Mouse (Mus musculus) adrenal gland (tissue): Measurements from ENCODE around the gene Spry2.

Experiments used
- intact Hi-C: fragments of 180-260 bp; cut with DNase I; formaldehyde crosslinking; loops from one replicate; pipeline ENCODE4 v1.15.1; 2025
- long read RNA-seq, 2 experiments: library from polyadenylated mRNA; unstranded; transcript quantifications; one replicate each; pipeline ENCODE4 v2.0.0; 2020; ENCODE audit warnings: borderline replicate concordance in 1 of 2; ENCODE audit not compliant: insufficient replicate concordance in 1 of 2

The Spry2 gene
- long read RNA-seq, experiment 1, partial matches to known transcripts, result 0 of 14 reads
- long read RNA-seq, experiment 1, other reads (novel, unspliced or antisense), result 14 of 14 reads
- long read RNA-seq, experiment 2, partial matches to known transcripts, result 0 of 4 reads
- long read RNA-seq, experiment 2, other reads (novel, unspliced or antisense), result 4 of 4 reads

DNA sequence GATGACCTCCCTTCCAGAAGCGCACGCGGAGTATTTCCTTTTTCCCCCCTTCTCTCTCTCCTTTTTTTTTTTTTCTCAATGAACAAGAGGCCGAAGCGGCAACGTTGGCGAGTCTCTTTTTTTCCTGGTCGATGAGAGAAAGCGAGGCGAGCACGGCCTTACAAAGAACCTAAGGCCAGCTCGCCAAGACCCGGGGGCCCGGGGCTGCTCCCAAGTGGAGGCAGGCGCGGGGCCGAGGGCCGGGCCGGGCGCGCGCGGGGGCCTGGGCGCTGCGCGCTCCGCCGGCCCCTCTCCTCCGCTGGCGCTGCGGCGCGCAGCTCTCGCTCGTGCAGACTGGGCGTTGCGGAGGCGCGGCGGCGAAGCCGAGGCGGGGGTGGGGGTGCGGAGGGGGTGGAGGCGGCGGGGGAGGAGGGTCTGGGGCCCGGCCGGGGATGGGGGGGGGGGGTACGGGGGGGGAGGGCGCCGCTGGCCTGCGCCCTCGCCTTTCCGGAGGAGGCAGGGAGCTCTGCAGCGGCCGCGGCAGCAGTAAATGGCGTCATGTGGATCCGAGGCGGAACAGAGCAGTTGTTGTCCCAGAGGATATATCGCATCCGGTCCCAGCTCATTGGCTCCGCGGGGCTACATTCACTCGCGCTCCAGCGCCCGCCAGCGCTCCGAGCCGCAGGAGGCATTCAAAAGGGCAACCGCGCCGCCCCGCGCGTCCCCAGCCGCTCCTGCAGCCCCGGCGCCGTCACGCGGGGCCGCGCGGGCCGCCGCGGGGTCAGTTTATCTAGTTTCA lies at the start of gene Spry2:
TSS of gene Spry2 (minus strand) at position 29 of the 778 bp plus-strand sequence.
- intact Hi-C loops, result loop anchor here (1.0 to 10.0 kb wide), 3 partner anchors 156 to 342 kb away; no protein-coding TSS in a partner anchor

DNA sequence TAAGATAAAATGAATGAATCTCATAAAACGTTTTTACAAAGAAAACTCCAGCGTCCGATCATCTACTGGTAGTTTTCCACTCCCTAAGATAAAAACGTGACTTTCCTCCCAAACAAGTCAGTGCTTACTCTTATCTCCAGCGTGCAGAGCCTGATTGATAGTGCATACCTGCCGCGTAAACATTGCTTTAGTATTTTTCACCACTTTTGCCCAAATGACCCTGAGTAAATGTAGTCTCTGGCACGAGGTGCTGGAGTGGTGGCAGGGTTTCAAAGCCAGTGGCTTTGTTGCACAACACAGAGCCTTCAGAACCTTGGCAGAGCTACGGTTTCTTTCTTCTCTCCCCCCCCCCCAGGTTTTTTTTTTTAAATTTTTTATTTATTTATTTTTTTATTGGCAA lies 44.7 kb upstream of the Spry2 start:
- intact Hi-C loops, result no loop called here

DNA sequence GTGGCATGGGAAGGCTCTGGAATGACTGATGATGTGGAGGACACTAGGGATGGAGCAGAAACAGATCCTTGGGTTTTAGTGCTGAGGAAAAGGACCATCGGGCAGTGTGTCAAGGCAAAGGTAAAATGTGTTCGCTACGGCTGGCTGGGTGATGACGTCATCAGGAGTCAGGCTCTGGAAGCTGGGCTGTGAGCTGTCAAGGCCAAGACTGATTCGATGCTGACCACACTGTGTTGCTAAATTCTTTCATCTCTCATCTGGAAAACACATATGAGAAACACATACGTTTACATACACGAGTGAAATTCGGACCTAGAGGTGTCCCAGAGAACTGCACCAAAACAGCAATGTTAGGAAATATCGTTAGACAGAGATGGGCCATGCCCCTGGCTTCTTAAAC lies 30.1 kb upstream of the Spry2 start:
- intact Hi-C loops, result no loop called here

DNA sequence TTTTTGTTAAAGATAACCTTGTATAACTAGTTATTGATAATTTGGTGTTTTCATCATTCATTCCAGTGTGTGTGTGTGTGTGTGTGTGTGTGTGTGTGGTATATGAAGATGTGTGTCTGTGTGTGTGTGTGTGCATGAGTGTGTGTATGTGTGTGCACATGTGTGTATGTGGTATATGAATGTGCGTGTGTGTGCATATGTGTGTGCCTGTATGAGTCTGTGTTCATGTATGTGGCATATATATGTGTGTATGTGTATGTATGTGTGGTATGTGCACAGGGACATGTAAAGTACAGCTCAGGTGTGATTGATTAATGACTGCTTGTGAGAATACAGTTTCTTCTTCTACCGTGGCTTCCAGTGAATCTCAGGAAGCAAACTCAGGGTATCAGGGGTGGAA lies 28.7 kb upstream of the Spry2 start:
- intact Hi-C loops, result no loop called here

DNA sequence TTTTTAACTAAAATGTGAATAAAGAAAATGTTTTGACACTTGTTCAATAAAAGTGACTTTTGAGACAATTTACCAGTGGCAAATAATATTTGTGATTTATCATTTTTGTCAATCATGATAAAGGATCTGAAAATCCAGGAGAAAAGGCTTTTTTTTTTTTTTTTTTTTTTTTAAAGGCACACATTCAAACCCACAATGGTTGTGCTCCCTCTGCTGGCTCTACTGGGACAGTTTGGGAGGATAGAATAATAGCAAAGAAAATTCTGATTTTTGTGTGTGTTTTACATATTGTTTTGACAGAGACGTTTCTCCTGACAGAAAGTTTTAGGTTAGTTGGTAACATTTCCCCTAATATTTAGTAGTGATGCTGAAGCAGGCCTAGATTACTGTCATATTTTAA lies 28.1 kb upstream of the Spry2 start:
- intact Hi-C loops, result no loop called here

DNA sequence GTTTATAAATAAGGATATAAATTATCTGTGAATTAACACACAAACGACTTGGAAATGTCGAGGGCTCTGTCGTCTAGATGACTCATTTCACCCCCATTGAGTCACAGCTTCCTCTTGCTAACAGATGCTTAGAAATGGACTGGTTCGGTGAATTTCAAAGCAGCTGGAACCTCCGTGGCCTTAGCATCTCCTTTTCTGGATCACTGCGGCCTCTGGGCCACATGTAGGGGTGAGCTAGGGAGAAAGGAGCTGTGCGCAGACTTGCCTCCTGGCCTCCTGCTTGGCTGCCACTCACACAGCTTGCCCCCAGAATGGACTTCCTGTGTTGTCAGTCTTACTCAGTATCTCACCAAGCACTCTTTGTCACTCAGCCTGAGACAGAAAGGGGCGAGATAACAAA lies 26.3 kb upstream of the Spry2 start:
- intact Hi-C loops, result no loop called here

DNA sequence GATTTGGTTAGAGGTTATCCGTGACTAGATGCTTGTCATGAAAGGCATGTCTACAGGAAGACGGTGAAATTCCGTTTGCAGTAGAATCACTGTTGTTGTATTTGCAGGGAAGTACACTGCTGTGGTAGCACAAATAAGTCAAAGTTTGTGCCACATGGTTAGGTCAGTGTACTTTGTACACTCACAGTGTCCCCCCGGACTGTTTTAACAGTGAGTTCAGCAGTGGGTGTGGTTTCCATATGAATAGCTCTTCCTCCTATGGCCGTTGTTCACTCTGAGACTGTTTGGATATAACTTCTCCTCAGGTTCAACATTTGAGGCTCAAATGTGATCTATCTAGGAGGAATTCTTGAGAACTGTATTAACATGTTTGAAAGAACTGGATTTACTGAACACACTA lies 25.8 kb upstream of the Spry2 start:
- intact Hi-C loops, result no loop called here

DNA sequence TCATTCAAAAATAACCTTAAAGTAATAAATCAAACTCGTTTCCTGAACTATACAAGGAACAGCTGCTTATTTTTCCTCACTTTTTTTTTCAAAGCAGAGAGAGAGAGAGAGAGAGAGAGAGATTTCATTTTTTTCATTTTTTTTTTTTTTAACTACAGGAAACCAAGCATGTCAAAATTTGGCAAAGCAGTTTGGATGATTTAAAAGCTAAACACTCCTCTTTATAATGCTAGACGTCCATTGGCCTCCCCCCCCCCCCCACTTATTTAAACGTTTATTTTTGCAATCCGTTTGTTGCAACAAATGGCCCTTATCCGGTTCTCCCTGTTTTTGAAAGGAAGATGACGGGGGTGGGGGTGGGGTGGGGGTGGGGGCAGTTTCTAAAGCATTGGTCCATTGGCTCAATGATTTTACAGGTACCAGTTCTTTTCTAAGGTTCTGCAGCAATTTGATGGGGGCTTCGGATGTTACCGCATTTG lies 24.6 kb upstream of the Spry2 start:
- intact Hi-C loops, result no loop called here

DNA sequence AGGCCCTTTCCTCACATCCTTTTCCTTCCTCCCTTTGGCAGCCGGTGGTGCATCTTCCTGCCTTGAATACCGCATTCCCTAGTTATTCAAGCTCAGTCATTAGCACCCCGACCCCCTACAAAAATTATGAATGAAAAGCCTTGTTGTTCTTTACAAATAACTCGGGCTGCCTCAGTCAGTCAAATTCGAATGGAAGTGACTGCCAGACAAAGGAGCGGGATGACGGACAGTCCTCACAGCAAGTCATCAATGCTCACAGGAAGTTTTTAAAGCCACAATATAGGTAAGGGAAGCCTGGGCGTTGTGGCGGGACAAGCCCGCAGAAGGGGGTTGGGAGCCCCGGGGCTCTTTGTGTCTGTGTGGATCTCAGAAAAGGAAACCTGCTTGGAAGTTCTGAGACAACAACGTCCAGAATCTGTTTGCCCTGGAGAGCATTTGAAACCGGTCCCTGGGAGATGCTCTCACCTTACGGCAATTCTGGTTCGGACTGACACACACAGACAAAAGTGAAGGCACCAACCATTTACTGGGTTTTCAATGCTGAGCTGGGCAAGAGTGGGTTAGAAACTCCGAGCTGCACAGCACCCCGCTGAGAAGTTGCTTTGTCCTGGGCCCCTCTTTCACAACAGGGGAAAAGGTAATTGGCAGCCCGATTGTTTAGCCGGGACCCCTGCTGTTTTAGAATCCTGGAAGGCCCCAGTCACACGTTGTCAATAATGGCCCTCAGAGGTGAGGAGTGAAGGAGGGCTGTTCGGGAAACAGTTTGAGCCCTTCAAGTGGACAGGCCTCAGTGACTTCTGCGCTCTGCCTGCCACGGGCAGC lies 24.0 kb upstream of the Spry2 start:
- intact Hi-C loops, result no loop called here

DNA sequence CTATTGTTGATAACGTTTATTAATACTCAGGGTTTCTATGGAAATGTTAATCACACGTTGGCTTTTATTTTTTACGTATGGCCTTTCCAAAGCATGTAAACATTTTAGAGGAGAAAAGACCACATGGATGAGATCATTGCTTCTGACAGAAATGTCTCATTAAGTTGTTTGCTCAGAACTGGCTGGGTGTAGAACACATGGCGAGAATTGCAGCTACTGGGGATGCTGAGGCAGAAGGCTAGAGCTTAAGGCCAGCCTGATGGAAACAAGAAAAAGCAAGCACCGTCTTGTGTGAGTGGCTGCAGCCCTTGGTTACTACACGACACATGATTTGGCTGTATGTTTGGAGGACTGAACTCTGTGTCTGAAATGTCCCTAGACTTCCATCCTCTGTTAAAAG lies 10.6 kb upstream of the Spry2 start:
- intact Hi-C loops, result loop anchor here (10.0 kb wide), 2 partner anchors 258 to 478 kb away; no protein-coding TSS in a partner anchor

DNA sequence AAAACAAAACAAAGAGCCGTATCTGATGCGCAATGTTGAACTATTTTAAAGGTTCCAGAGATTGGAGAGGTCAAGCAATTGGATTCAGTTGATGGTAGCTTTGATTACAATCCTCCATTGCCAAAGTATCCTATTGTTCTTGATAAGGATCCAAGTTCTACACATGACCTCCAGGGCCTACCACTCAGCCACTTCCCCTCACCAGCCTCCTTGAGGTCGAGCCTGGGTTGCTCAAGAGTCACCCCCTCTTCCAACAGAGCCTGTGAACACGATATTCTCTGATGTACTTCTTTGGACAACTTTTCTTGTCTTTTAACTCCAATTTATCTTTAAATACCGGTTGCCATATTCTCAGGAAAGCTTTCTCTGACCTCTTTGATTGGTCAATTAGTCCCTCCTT lies 9.3 kb upstream of the Spry2 start:
- intact Hi-C loops, result loop anchor here (10.0 kb wide), 2 partner anchors 259 to 479 kb away; no protein-coding TSS in a partner anchor

DNA sequence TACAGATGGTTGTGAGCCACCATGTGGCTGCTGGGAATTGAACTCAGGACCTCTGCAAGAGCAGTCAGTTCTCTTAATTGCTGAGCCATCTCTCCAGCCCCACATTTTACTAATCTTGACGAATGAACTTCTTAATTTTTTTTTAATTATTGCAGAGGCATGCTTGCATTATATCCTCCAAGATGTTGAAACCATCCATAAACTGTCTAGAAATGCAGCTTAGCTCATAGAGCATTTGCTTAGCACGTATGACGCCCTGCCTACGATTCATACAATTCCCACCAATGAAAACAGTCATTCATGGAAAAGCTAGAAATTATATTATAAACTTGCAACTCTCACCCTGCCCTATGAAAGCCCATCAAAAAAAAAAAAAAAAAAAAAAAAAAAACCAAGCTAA lies 8.9 kb upstream of the Spry2 start:
- intact Hi-C loops, result loop anchor here (10.0 kb wide), 2 partner anchors 259 to 479 kb away; no protein-coding TSS in a partner anchor

DNA sequence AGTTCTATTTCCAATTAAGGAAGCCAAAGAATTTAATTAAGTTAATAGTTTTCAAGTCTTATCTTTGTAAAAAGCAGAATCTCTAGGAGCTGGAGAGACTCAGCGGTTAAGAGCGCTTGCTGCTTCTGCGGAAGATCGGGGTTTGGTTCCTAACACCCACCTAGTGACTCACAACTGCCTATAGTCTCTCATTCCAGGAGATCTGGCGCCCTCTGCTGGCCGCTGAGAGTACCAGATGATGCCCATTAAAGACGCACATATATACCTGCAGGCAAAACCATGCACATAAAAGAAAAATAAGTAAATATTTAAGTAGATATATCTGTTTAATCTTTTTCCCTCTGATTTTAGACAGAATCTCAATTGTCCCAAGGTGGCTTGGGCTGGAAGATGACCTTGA lies 6.2 kb upstream of the Spry2 start:
- intact Hi-C loops, result loop anchor here (5.0 to 10.0 kb wide), 3 partner anchors 94 to 482 kb away; no protein-coding TSS in a partner anchor

DNA sequence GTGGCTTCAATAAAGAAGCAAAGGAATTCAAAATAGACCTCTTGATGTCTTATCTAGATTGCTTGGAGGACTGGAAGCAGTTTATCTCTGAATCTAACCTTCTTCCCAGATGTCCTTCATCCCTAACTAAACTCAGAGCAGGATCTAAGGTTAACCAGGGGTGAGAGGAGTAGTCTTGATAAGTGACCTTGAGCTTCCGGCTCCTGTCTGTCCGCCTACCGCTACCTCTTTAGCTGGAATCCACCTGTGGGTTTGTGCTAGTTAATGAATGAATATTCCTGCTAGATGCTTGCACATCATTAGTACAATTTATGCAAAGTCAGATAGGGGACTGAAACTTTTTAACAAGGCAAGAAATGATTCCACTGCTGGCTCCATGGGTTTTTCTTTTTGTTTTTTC lies 4.2 kb upstream of the Spry2 start:
- intact Hi-C loops, result loop anchor here (5.0 to 10.0 kb wide), 3 partner anchors 96 to 484 kb away; no protein-coding TSS in a partner anchor

DNA sequence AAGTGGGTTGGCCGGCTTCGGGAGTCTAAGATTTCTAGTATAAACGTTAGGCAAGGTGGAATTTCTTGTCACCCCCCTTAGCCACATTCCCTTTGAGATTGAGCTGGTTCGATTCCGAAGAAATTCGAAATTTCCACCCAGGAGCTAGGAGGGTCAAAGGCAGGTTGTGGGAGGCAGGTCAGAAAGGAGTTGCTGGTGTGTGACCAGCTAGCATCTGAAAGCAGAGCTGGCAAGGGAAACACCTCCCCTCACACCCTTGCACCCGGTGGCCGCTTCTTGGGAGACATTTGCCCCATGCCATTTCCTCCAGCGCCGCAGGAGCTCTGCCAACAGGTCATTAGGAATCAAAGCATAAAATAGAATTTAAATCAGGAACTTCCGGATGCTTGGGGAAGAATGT lies 2.5 kb upstream of the Spry2 start:
- intact Hi-C loops, result loop anchor here (2.0 to 10.0 kb wide), 3 partner anchors 112 to 344 kb away; no protein-coding TSS in a partner anchor

DNA sequence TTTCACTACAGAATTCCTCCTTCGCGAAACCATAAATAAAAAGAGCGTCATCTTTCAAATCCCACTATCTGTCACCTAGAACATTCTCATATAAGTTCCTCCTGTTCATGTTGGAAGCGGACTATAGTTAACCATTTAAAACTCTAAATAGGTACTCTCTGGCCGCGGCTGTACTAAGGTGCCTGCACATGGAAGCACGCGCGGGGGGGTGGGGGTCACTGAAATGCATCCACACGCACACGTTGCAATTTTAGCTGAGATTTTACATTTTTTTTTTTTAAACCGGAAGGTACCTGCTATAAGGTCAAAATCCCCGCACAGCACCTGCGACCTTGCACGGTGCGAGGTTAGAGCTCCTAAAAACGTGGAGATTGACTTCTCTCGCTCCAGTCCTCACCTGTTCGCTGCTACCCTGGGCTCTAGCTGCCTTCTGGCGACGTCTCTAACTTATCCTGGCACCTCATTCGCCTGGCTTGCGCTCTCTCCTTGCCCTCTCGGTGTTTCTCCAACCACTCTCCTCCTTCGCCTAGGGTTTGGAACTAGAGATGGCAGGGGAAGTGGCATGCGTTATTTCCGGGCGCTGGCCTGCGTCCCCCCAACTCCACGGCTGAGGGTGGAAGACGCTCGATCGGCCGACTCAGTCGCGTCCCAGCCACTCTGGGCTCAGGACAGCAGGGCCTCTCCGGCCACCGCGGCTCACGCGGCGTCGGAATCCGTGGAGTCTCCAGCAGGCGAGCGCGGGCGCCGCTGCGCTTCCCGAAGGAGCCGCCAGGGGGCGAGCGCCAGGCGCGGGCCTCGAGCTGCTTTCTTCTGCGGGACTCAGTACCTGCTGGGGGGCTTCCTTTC lies 1.9 kb upstream of the Spry2 start:
- intact Hi-C loops, result loop anchor here (2.0 to 10.0 kb wide), 3 partner anchors 112 to 344 kb away; no protein-coding TSS in a partner anchor

DNA sequence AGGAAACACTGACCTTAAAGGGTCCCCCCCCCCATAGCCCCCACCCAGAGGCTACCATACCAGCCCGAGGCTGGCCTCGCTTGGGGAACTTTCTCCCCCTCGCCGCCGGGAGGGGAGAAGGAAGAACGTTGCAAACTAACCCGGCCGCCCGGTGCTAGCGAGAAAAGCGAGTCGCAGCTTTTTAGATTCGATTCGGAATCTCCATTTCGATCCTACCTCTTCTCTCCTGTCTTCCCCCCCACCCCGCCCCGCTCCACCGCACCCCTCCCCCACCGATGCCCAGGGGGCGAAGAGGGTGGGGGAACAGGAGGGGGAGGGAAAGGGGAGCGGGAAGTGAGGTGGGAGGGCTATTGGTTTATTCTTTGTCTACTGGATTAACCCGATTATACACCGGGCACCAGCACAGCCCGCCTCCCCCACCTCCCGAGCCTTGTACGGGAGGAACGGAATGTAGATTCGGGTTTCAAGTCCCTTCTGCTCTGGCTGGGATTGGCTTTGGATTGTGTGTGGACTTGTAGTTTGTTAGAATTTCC lies 1.0 kb upstream of the Spry2 start:
- intact Hi-C loops, result loop anchor here (1.0 to 10.0 kb wide), 4 partner anchors 113 to 343 kb away; no protein-coding TSS in a partner anchor

DNA sequence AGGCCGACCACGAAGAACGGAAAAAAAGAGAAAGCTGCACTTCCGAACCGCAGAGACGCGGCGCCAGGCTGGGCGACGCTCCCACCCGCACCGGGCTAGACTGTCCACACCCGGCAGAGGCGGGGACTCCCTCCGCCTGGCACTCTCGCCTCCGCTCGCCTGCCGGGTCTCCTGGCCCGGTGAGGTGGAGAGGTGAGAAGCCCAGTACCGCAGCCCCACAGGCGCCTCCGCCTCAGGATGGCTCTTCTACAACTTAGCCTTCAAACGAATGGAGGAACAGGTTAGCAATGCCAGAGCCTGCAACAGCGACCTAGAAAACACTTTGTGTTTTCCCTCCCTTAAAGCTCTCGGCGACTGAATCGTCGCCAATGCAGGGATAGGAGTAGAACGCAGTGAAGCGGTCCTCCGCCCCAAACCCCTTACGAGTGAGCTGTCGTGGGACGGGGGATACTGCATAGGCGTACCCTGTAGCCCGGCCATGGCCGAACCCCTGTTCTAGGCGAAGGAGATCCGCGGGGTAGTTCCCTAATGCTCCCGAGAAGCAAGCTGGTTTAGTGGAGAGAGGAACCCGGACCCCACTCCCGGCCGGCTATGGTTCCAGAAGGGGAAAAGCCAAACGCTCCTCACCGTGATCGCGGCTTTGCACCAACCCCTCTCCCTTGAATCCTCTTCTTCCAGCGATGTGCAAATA lies 513 bp downstream of the Spry2 start:
- intact Hi-C loops, result loop anchor here (5.0 to 10.0 kb wide), 2 partner anchors 219 to 341 kb away; no protein-coding TSS in a partner anchor
